Mouse (Mus musculus) neural tube, embryonic 15.5 days (tissue): Measurements from ENCODE around the gene Tcf7. TPM values are rescaled to one million over a fixed set of nuclear protein-coding genes. Genes with fewer than 3 reads are reported as not detected.
"Not testable (repeated sequence)": the region's sequence is repeated elsewhere in the genome, so short reads cannot be mapped to it uniquely, and the experiment has no call there.

ENCODE experiments used
- ATAC-seq: fragments of 200-750 bp; cut with Nextera tagmentation; 2 replicates; pipeline ENCODE4 v1.8.0; 2017; ENCODE audit warnings: mild to moderate bottlenecking, moderate TSS enrichment, moderate library complexity; ENCODE audit not compliant: low FRiP score
- H3K27ac ChIP-seq: fragments of 300-500 bp; sonication (generic); replicated peaks from 2 replicates; pipeline ENCODE4 v1.5.1; 2015; ENCODE audit warnings: mild to moderate bottlenecking, inconsistent platforms
- H3K27me3 ChIP-seq: fragments of 300-500 bp; sonication (generic); replicated peaks from 2 replicates; pipeline ENCODE4 v1.6.1; 2015; ENCODE audit warnings: inconsistent platforms
- H3K36me3 ChIP-seq: fragments of 300-500 bp; sonication (generic); 2 replicates; pipeline ENCODE4 v1.6.1; 2015; ENCODE audit warnings: inconsistent platforms
- H3K4me1 ChIP-seq: fragments of 300-500 bp; sonication (generic); 2 replicates; pipeline ENCODE4 v1.6.1; 2015; ENCODE audit warnings: inconsistent platforms
- H3K4me2 ChIP-seq: fragments of 300-500 bp; sonication (generic); 2 replicates; pipeline ENCODE4 v1.6.1; 2015; ENCODE audit warnings: inconsistent platforms, mild to moderate bottlenecking, moderate library complexity
- H3K4me3 ChIP-seq: fragments of 300-500 bp; sonication (generic); replicated peaks from 2 replicates; pipeline ENCODE4 v1.5.1; 2015; ENCODE audit warnings: mild to moderate bottlenecking, inconsistent platforms
- H3K9ac ChIP-seq: fragments of 300-500 bp; sonication (generic); replicated peaks from 2 replicates; pipeline ENCODE4 v1.6.1; 2015; ENCODE audit warnings: mild to moderate bottlenecking, inconsistent platforms
- H3K9me3 ChIP-seq: fragments of 300-500 bp; sonication (generic); replicated peaks from 2 replicates; pipeline ENCODE4 v1.6.1; 2016; ENCODE audit warnings: inconsistent platforms
- WGBS: fragments of 180-500 bp; shearing (Covaris S2); methylation state at CpG from one replicate; pipeline ENCODE4 v1.1.7; 2015; ENCODE audit warnings: mixed read lengths; 5-methylcytosine and 5-hydroxymethylcytosine counted together
- polyA plus RNA-seq: library from polyadenylated mRNA; unstranded; fragments of >200 nt; fragmentation: Nextera tagmentation; extraction: Ambion mirVana; gene quantifications from 2 replicates; pipeline ENCODE4 v1.2.1, GENCODE M21; 2015

The Tcf7 gene
- polyA plus RNA-seq, 1 experiment from 2014 or later = 5.0 TPM

DNA sequence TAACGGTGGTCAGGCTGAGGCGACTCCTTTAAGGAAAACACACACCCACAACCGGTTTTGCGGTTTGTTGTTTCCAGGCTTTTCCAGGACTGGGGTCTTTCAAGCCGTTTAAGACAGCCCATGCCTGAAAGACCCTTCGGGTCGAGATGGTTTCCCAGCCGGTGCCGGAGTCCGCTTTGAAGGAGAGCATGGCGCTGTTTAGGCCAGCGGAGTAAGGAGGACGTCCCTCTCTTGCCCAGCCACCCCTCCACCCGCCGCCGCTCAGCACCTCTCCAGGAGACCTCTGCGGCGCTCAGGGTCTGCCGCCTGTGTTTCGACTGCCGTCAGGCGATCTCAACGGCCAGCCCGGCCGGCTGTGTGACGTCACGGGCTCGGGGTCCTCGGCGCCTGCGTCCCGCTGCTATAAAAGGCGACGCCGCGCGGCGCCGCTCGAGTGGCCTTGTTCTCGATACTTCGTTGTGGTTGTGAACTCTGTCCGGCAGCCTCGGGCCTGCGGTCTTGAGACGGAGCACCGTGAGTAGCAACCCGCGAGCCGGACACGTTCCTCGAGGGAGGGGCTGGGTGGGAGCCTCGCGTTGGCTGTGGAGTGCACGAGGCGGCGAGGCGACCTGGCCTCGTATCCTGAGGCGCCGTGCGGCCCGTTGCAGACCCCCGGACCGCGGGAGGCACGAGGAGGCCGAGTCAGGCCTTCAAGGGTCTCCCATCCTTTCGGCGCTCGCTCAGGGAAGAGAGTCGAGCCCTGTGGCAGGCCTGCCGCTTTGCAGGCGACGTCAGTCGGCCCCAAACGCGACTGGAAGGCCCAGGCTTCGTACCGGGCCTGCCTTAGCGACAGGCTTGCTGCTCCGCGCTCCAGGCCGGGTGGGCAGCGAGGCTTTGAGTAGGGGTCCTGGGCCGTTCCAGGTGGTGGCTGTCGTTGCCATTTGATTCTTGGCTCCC, 50.9 kb downstream of the Tcf7 start, which contains the start of gene Skp1a:
Skp1a (plus strand) TSS at position 390 of the 936 bp plus-strand sequence.
- Histone ChIP-seq H3K4me2 (peak within 1 kb of the TSS; percentile 62), H3K36me3 (no peaks in the 10 kb centered on the region), H3K9me3 (no peaks in the 10 kb centered on the region), H3K27ac (peak within 1 kb of the TSS; percentile 100), H3K4me1 (peaks cover 24% of the 10 kb centered on the region), H3K9ac (peak within 1 kb of the TSS; percentile 99), H3K4me3 (peak within 1 kb of the TSS; percentile 100), H3K27me3 (no peaks in the 10 kb centered on the region)
- ATAC-seq = peak; percentile 91
- WGBS = under 1% methylated on average over 87 of the region's 87 CpGs

DNA sequence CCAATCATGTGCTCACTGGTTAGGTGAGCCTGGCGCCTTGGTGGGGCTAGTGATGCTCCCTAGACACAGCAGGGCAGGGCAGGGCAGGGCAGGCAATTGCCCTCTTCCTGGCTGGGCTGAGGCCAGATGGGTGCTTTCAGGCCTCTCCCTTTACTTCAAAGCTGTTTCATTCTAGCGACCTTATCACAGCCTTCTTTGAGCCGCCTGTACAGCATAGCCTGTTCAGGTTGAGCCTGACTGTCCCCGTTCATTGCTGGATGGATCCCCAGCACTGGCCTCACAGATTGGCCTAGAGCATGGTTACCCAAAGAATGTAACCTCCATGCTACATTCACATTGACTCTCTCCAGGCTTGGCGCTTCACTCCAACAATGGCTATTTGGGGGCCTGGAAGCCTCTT, 52.1 kb downstream of the Tcf7 start:
- Histone ChIP-seq H3K27ac (peak overlapping the region; percentile 100; the same call in 1 of the 2 replicates), H3K27me3 (no peaks in the 10 kb centered on the region), H3K9me3 (no peaks in the 10 kb centered on the region), H3K36me3 (no peaks in the 10 kb centered on the region), H3K4me3 (peak overlapping the region; percentile 100), H3K4me2 (peak overlapping the region; percentile 62), H3K9ac (peak overlapping the region; percentile 99; the same call in 1 of the 2 replicates), H3K4me1 (peaks cover 24% of the 10 kb centered on the region)
- 53% methylated on average over 5 of the region's 5 CpGs for WGBS
- no peak for ATAC-seq

DNA sequence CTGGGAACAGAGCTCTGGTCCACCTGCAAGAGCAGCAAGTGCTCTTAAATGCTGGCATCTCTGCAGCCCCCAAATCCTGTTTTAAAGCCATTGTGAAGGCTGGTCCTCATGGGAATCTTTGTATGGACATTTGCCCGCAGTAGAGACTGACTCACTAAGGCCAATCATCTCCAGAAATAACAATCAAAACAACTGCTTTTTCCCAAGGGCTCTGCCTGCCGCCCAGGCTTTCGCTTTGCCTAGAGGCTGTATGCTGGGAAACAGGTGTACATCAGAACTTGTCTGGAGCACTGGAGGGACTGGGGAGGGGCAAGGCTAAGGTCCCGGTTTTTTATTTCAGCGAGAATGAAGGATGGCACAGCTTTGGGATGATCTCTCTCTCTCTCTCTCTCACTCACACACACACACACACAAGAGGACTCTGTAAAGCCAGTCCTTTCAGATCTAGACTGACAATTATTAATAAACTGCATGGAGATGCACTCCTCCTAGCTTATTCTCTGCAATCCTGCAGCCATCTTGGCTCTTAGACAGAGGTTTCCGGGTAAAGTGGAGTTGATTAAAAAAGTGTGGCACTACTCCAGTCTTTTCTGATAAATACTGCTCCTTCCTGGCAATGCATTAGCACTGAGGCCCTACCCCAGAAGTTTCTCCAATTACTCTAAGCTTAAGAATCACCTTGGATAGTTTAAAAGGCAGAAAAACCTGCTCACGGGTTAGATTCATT, 53.9 kb downstream of the Tcf7 start:
- H3K27ac ChIP-seq = no peak overlapping the region
- H3K27me3 ChIP-seq = no peaks in the 10 kb centered on the region; the same call in 1 of the 2 replicates
- no peak overlapping the region for H3K4me3 ChIP-seq
- H3K9me3 ChIP-seq = no peaks in the 10 kb centered on the region
- peaks cover 15% of the 10 kb centered on the region for H3K4me1 ChIP-seq
- ATAC-seq = no peak
- H3K9ac ChIP-seq = no peak overlapping the region
- H3K36me3 ChIP-seq = no peaks in the 10 kb centered on the region
- WGBS = 83% methylated on average over 7 of the region's 7 CpGs
- H3K4me2 ChIP-seq = no peak overlapping the region

DNA sequence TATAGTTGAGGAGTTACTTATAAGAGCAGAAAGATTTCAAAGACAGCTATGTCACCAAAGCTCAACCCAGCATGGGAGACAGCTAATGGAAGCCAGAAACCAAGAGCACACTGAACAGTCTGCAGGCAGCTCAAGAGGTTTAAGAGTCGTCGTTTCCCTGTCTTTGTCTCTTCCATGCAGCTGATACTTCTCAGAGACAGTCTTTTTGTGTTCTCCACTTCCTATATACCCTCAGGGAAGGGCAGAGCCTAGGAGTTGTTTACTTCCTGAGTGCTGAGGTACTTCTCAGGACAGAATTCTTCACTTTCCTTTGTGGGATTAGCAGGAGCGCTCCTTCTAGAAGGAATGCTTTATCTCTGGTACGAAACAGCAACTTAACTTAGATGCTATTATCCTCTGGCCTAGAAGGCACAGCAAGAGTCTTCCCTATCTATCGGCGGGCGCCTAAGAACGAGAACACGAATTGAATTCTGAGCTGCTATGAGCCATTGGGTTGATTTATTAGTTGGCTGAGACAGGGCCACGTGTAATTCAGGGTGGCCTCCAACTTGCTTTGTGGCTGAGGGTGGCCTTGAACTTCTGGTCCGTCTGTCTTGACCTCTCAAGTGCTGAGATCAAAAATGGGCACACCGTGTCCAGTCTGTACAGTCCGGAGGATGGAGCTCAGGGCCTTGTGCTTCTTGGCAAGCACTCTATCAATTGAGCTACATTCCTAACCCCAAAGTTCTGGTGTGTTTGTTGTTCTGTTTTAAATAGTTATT, 55.2 kb downstream of the Tcf7 start:
- H3K36me3 ChIP-seq = no peaks in the 10 kb centered on the region
- H3K27me3 ChIP-seq = no peaks in the 10 kb centered on the region; the same call in 1 of the 2 replicates
- no peak overlapping the region for H3K27ac ChIP-seq
- peaks cover 9% of the 10 kb centered on the region for H3K4me1 ChIP-seq
- H3K4me2 ChIP-seq = no peak overlapping the region
- no peak overlapping the region for H3K4me3 ChIP-seq
- no peaks in the 10 kb centered on the region for H3K9me3 ChIP-seq
- no peak for ATAC-seq
- no peak overlapping the region for H3K9ac ChIP-seq
- WGBS = 75% methylated on average over 13 of the region's 13 CpGs

DNA sequence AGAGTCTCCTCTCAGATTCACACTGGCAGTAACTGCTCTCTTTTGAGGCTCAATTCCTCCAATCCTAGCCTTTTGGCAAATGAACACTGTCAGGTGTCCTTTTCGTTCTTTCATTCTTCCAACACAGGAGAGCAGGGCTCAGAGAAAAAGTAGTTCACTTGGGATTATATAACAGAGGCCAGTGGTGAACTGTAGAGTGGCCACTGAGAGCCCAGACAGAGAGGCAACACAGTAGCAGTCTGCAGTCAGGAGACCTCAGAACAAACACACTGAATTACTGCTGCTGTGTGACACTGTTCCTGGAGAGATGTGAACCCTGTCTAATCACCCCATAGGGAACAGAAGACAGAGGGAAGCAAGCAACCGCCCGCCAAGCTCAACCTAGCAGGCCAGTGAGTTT, 55.8 kb downstream of the Tcf7 start:
- ATAC-seq = no peak
- H3K27me3 ChIP-seq = no peaks in the 10 kb centered on the region; the same call in 1 of the 2 replicates
- no peak overlapping the region for H3K4me2 ChIP-seq
- no peaks in the 10 kb centered on the region for H3K9me3 ChIP-seq
- peaks cover 9% of the 10 kb centered on the region for H3K4me1 ChIP-seq
- 70% methylated on average over 3 of the region's 3 CpGs for WGBS
- no peak overlapping the region for H3K4me3 ChIP-seq
- H3K9ac ChIP-seq = no peak overlapping the region
- H3K36me3 ChIP-seq = no peaks in the 10 kb centered on the region
- no peak overlapping the region for H3K27ac ChIP-seq

DNA sequence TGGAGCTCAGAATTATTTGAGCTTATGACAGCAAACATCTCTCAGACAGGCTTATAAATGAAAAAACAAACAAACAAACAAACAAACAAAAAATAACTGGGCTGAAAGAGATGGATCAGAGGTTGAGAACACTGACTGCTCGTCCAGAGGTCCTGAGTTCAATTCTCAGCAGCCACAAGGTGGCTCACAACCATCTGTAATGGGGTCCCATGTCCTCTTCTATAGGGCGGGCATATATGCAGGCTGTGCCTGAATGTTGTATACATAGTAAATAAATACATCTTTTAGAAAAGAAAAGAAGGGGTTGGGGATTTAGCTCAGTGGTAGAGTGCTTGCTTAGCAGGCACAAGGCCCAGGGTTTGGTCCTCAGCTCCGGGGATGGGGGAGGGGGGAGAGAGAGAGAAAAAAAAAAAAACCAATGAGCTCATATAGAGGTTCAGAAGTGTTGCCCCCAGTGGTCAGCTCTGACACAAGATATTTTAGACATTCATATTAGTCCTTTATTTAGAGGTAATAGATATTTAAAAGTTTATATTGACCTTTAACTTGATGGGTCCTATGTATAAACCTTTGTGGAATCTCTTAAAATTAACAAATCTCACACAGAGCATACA, 56.7 kb downstream of the Tcf7 start:
- no peak overlapping the region for H3K4me3 ChIP-seq
- no peaks in the 10 kb centered on the region; the same call in 1 of the 2 replicates for H3K27me3 ChIP-seq
- H3K9ac ChIP-seq = no peak overlapping the region
- H3K9me3 ChIP-seq = no peaks in the 10 kb centered on the region
- no peak overlapping the region for H3K27ac ChIP-seq
- WGBS = 63% methylated on average over 3 of the region's 3 CpGs
- H3K36me3 ChIP-seq = no peaks in the 10 kb centered on the region
- peaks cover 8% of the 10 kb centered on the region for H3K4me1 ChIP-seq
- no peak for ATAC-seq
- no peak overlapping the region for H3K4me2 ChIP-seq

DNA sequence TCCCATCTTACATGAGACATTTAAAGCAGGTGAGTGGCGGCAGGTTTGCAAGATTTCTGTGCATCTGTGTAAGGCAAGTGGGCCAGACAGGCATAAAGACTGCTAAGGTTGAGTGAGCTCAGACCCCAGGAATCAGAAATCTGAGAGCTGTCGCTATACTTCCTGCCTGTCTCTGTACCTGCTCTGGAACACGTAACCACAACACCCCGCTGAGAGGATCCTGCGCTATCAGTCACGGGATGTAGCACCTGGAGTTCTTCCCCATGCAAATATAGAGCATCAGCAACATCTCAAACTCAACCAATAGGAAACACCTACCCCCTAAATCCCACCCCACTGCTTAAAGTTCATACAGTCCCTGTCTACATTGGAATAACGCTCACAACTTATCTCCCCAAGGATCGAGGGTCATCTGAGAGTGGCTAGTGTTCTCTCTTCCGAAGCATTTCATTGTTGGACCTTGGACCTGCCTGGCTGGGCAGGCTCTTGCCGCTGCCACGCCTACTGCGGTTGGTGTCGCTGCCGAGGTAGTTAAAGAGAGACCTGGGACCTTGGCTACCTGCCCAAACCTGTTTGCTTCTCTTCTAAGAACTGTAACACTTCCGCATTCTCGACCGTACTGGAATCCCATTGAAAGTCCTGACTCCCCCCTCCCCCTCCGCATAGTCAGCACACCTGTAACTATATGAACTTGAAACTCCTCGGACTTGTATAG, 58.7 kb downstream of the Tcf7 start:
- ATAC-seq = no peak
- Histone ChIP-seq H3K9ac (no peak overlapping the region), H3K27ac (no peak overlapping the region), H3K4me3 (no peak overlapping the region), H3K4me2 (peak overlapping the region; percentile 6; the same call in 1 of the 2 replicates), H3K27me3 (no peaks in the 10 kb centered on the region; the same call in 1 of the 2 replicates), H3K9me3 (no peaks in the 10 kb centered on the region), H3K36me3 (no peaks in the 10 kb centered on the region), H3K4me1 (peaks cover 5% of the 10 kb centered on the region; the same call in 1 of the 2 replicates)
- WGBS = 19% methylated on average over 19 of the region's 19 CpGs

DNA sequence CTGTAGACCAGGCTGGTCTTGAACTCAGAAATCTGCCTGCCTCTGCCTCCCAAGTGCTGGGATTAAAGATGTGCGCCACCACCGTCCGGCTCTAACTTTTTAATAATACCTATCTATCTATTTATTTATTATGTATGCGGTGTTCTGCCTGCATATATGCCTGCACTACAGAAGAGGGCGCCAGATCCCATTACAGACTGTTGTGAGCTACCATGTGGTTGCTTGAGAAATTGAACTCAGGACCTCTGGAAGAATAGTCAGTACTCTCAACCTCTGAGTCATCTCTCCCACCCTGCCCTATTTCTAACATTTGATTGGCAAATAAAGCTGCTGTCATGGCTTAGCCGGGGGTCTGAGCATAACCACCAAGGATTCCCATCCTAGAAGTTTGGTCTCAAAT, 59.9 kb downstream of the Tcf7 start:
- no peaks in the 10 kb centered on the region; the same call in 1 of the 2 replicates for H3K27me3 ChIP-seq
- H3K36me3 ChIP-seq = no peaks in the 10 kb centered on the region
- H3K9me3 ChIP-seq = no peaks in the 10 kb centered on the region
- H3K9ac ChIP-seq = no peak overlapping the region
- H3K4me1 ChIP-seq = peaks cover 5% of the 10 kb centered on the region; the same call in 1 of the 2 replicates
- H3K27ac ChIP-seq = no peak overlapping the region
- no peak overlapping the region for H3K4me3 ChIP-seq
- 75% methylated on average over 6 of the region's 6 CpGs for WGBS
- no peak for ATAC-seq
- no peak overlapping the region for H3K4me2 ChIP-seq

DNA sequence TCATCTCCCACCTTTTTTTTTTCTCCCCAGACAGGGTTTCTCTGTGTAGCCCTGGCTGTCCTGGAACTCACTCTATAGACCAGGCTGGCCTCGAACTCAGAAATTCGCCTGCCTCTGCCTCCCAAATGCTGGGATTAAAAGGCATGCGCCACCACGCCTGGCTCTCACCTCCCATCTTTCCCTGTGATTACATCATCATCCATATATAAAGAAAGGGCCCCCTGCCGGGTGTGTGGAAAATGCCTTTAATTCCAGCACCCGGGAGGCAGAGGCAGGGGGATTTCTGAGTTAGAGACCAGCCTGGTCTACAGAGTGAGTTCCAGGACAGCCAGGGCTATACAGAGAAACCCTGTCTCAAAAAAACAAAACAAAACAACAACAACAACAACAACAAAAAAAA, 60.9 kb downstream of the Tcf7 start:
- H3K4me3 ChIP-seq, H3K9me3 ChIP-seq, H3K27ac ChIP-seq, H3K4me2 ChIP-seq, H3K4me1 ChIP-seq, H3K27me3 ChIP-seq, H3K36me3 ChIP-seq, H3K9ac ChIP-seq, ATAC-seq: not testable (repeated sequence)
- 90% methylated on average over 6 of the region's 6 CpGs for WGBS

DNA sequence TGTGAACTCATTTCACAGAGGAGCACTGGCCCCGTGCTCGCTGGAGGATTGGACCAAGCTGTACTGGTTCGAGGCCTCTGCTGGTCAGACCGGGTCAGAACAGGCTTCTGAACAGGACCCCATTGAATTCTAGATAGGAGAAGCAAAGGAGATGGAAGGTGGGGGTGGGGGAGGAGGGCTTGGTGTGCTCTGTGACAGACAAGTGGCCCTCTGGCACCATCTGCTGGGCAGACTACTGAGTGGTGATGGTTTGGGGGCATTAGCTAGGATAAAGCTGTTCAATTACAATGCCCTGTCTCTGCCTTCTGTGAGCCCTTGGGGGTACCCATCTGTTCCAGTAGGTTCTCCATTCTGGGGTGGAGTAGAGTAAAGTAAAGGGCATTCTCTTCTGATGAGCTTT, 62.5 kb downstream of the Tcf7 start:
- no peaks in the 10 kb centered on the region for H3K9me3 ChIP-seq
- no peak overlapping the region for H3K9ac ChIP-seq
- no peaks in the 10 kb centered on the region for H3K36me3 ChIP-seq
- H3K4me3 ChIP-seq = no peak overlapping the region
- no peak for ATAC-seq
- H3K4me2 ChIP-seq = peak overlapping the region; percentile 31; the same call in 1 of the 2 replicates
- no peaks in the 10 kb centered on the region; the same call in 1 of the 2 replicates for H3K27me3 ChIP-seq
- peaks cover 5% of the 10 kb centered on the region; the same call in 1 of the 2 replicates for H3K4me1 ChIP-seq
- 7% methylated on average over 4 of the region's 4 CpGs for WGBS
- H3K27ac ChIP-seq = no peak overlapping the region
